Mouse (Mus musculus) kidney, embryonic 15.5 days (tissue): ENCODE measurements at regions not wholly inside any gene's neighbourhood (a gene's known extent, or its start where the extent isn't known, plus 50 kb on each side); places are given as distances from the start of the nearest gene placed in this dataset.
"Not testable (repeated sequence)": the region's sequence is repeated elsewhere in the genome, so short reads cannot be mapped to it uniquely, and the experiment has no call there.

Experiments used
- ATAC-seq: fragments of 200-750 bp; cut with Nextera tagmentation; replicated peaks from 2 replicates; pipeline ENCODE4 v1.8.0; 2017; ENCODE audit warnings: moderate TSS enrichment; ENCODE audit not compliant: low FRiP score
- H3K27ac ChIP-seq: fragments of 300-500 bp; sonication (generic); 2 replicates; pipeline ENCODE4 v1.5.1; 2015; ENCODE audit warnings: mild to moderate bottlenecking, inconsistent platforms
- H3K27me3 ChIP-seq: fragments of 300-500 bp; sonication (generic); 2 replicates; pipeline ENCODE4 v1.6.1; 2015; ENCODE audit warnings: inconsistent platforms
- H3K36me3 ChIP-seq: fragments of 300-500 bp; sonication (generic); 2 replicates; pipeline ENCODE4 v1.6.1; 2015; ENCODE audit warnings: inconsistent platforms
- H3K4me1 ChIP-seq: fragments of 300-500 bp; sonication (generic); 2 replicates; pipeline ENCODE4 v1.6.1; 2015; ENCODE audit warnings: inconsistent platforms
- H3K4me2 ChIP-seq: fragments of 300-500 bp; sonication (generic); 2 replicates; pipeline ENCODE4 v1.6.1; 2015; ENCODE audit warnings: moderate library complexity, mild to moderate bottlenecking, inconsistent platforms
- H3K4me3 ChIP-seq: fragments of 300-500 bp; sonication (generic); replicated peaks from 2 replicates; pipeline ENCODE4 v1.5.1; 2015; ENCODE audit warnings: mild to moderate bottlenecking, inconsistent platforms
- H3K9ac ChIP-seq: fragments of 300-500 bp; sonication (generic); 2 replicates; pipeline ENCODE4 v1.6.1; 2015; ENCODE audit warnings: mild to moderate bottlenecking, inconsistent platforms
- H3K9me3 ChIP-seq: fragments of 300-500 bp; sonication (generic); replicated peaks from 2 replicates; pipeline ENCODE4 v1.6.1; 2016; ENCODE audit warnings: inconsistent platforms
- WGBS: fragments of 180-500 bp; shearing (Covaris S2); methylation state at CpG from one replicate; pipeline ENCODE4 v1.1.7; 2015; ENCODE audit warnings: mixed read lengths; 5-methylcytosine and 5-hydroxymethylcytosine counted together

DNA sequence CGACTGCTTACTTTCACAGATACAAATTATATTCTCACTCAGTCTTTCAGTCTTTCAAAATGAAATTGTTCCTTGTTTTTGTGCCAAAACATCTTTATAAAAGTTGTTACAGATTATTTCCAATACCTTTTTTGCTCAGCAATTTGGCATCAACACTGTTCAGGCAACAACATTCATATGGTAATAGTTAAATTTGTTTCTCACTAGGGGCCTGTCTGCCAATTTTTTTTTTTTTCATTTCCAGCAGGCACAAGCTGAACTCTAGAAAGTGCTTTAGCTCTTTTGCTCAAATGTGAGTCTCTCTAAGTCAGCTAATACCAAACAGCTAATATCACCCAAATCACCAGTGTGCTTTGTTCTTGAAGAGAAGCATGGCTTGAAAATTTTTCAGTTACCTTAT lies 199.4 kb downstream of the Antxr2 start:
- WGBS, result 91% methylated on average over 1 of the region's 1 CpGs
- no peaks in the 10 kb centered on the region for H3K4me1 ChIP-seq
- H3K36me3 ChIP-seq, result no peaks in the 10 kb centered on the region
- H3K27ac ChIP-seq, result no peak overlapping the region
- H3K9ac ChIP-seq, result no peak overlapping the region
- H3K4me3 ChIP-seq, result no peak overlapping the region
- no peak for ATAC-seq
- H3K9me3 ChIP-seq, result no peaks in the 10 kb centered on the region
- H3K27me3 ChIP-seq, result no peaks in the 10 kb centered on the region
- no peak overlapping the region for H3K4me2 ChIP-seq

DNA sequence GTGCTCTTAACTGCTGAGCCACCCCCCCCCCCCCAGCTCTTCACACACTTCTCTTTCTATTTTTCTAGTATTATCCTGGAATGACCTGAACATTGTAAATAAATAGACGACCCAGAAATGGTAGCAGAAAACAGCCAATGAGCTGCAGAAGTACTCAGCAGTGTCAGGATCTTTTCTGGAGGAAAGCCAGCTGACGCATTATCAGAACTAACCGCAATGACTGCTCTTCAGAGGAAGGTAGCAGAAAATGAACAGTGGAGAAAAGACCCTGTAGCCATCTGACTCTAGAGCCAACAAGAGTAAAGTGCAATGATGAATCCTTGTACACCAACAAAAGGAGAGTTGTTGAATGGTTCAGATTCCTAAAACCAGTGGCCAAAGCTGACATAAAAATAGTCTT lies 213.4 kb downstream of the Antxr2 start:
- no peak overlapping the region for H3K4me3 ChIP-seq
- WGBS, result 58% methylated on average over 3 of the region's 3 CpGs
- no peaks in the 10 kb centered on the region for H3K27me3 ChIP-seq
- H3K4me1 ChIP-seq, result no peaks in the 10 kb centered on the region
- H3K27ac ChIP-seq, result no peak overlapping the region
- H3K9me3 ChIP-seq, result no peaks in the 10 kb centered on the region
- ATAC-seq, result no peak
- no peak overlapping the region for H3K4me2 ChIP-seq
- H3K9ac ChIP-seq, result no peak overlapping the region
- H3K36me3 ChIP-seq, result no peaks in the 10 kb centered on the region

DNA sequence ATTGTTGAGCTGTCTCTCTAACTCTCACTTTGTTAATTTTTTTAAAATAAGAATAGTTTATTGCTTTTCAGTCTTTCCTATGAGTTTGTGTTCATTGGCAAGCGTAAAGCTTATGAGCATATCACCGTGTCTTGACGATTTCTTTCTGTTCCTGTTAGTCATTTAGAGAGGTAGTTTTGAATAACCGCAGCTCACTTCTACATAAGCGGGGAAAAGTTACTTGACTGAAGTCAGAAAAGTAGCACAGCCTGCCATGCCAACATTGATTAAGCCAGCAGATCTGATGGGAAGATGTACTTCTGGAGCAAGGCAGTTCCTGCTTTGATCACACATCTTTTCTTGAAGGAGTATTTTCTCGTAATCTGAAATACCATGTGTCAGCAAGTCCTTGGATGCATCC lies 215.5 kb downstream of the Antxr2 start:
- Histone ChIP-seq H3K4me1 (no peaks in the 10 kb centered on the region), H3K27ac (no peak overlapping the region), H3K36me3 (no peaks in the 10 kb centered on the region), H3K4me3 (no peak overlapping the region), H3K9ac (no peak overlapping the region), H3K9me3 (no peaks in the 10 kb centered on the region), H3K27me3 (no peaks in the 10 kb centered on the region), H3K4me2 (no peak overlapping the region)
- 88% methylated on average over 6 of the region's 6 CpGs for WGBS
- no peak for ATAC-seq

DNA sequence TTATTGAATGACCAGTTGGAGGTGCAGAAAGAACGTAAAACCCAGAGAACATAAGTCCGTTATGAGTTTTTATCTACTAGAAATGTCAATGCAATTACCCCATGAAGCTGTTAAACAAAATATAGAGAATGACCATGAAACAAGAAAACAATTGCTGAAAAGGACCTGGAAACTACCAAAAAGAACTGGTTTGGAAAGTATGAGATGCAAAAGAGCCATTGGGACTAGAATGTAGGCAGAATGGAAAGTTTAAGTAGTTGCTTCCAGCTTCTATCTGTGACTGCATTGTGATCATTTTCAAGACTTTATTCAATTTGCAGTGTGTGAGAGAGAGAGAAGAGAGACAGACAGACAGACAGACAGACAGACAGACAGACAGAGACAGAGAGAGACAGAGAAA lies 216.1 kb downstream of the Antxr2 start:
- 93% methylated on average over 2 of the region's 2 CpGs for WGBS
- Histone ChIP-seq H3K36me3 (no peaks in the 10 kb centered on the region), H3K4me2 (no peak overlapping the region), H3K27me3 (no peaks in the 10 kb centered on the region), H3K4me1 (no peaks in the 10 kb centered on the region), H3K9me3 (no peaks in the 10 kb centered on the region), H3K9ac (no peak overlapping the region), H3K4me3 (no peak overlapping the region), H3K27ac (no peak overlapping the region)
- ATAC-seq, result no peak

DNA sequence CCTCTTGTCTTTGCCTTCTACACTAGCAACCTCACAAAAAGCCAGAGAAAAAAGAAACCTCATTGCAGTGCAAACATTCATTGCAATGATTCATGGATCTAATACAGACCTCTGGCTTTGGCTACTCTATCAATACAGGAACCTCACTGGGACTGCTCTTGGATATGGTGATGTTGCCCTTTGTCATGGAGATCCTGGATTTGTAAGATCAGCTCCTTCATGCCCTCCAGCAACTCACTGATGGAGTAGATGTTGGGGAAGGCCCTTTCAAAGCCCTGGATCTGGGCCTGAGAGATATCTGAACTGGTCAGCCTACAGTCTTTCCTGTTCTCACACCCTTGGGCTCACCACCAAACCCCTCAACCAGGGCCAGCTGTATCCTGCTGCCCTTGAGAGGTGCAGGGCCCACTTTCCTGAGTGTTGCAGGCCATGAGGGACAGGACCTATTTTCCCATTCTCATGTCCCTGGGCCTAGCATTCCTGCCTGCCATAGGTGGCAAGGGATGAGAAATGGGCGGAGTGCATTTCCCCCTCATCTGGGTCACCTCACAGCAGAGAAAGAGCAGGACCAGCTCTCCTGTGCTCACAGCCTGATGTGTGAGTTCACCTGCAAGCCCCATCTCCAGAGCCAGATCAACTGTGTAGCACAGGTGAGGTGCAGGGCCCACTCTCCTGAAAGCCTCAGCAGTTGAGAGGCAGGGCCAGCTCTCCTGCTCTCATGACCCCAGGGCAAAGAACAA lies 218.1 kb downstream of the Antxr2 start:
- 100% methylated on average over 1 of the region's 1 CpGs for WGBS
- no peaks in the 10 kb centered on the region for H3K4me1 ChIP-seq
- no peaks in the 10 kb centered on the region for H3K9me3 ChIP-seq
- no peaks in the 10 kb centered on the region for H3K27me3 ChIP-seq
- no peaks in the 10 kb centered on the region for H3K36me3 ChIP-seq
- H3K9ac ChIP-seq, result no peak overlapping the region
- H3K4me3 ChIP-seq, result no peak overlapping the region
- H3K4me2 ChIP-seq, result no peak overlapping the region
- no peak overlapping the region for H3K27ac ChIP-seq
- no peak for ATAC-seq

DNA sequence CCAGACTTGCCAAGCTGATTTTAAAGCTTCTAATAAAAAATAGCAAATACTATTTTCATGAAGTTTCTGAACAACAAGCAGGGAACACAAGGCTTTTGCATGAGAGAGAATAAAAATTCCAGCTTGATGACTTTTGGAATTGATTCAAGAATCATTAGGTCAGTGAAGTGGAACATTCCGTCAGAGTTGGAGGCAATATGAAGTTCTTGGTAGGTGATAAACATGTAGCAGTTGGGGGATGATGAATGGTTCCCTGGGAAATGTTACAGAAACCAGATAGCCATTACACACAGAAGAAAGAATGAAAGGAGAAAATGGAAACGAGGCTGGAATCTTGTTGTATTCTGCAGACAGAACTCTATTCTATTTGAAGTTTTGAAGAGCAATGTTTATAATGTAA lies 221.8 kb downstream of the Antxr2 start:
- WGBS, result 11% methylated on average over 2 of the region's 2 CpGs
- H3K36me3 ChIP-seq, result no peaks in the 10 kb centered on the region
- H3K4me3 ChIP-seq, result no peak overlapping the region
- H3K9me3 ChIP-seq, result no peaks in the 10 kb centered on the region
- no peak overlapping the region for H3K4me2 ChIP-seq
- H3K4me1 ChIP-seq, result no peaks in the 10 kb centered on the region
- no peak overlapping the region for H3K27ac ChIP-seq
- no peaks in the 10 kb centered on the region for H3K27me3 ChIP-seq
- H3K9ac ChIP-seq, result no peak overlapping the region
- no peak for ATAC-seq

DNA sequence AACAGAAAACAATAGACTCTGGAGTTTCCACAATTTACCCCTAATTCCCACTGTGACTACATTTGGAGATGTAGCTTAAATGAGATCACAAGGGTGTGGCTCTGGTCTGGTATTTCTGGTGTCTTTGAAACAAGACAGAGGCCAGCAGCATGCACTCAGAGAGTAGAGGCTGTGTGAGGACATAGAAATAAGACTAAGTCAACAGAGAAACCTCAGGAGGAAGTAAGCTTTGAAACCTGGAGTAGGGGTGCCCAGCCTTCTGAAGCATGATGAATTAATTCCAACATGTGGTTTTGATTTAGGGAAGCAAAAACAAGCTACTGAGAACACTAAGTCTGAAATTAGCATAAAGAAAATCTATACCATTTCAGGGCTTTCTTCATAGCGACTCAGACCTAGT lies 223.7 kb downstream of the Antxr2 start:
- 74% methylated on average over 1 of the region's 1 CpGs for WGBS
- Histone ChIP-seq H3K9me3 (no peaks in the 10 kb centered on the region), H3K27me3 (no peaks in the 10 kb centered on the region), H3K9ac (no peak overlapping the region), H3K4me2 (no peak overlapping the region), H3K4me1 (no peaks in the 10 kb centered on the region), H3K36me3 (no peaks in the 10 kb centered on the region), H3K27ac (no peak overlapping the region), H3K4me3 (no peak overlapping the region)
- no peak for ATAC-seq

DNA sequence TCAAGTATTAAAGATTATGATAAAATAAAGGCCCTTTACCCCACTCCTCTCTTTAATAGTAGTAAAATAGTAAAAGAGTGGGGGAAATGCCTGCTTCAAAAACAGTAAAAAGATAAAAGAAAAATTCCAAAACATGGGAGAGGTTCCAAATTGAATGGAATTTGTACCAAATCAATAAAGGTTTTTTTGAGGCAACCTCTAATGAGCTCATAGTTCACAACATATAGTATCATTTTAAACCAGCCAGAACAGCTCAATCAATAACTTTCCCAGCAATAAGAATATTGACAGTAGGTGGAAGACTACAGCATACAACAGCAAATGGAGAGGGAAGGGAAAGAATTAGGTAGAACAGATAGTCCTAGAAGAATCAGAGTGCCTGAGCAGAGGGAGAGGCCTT lies 224.1 kb downstream of the Antxr2 start:
- no peaks in the 10 kb centered on the region for H3K4me1 ChIP-seq
- no peak overlapping the region for H3K9ac ChIP-seq
- ATAC-seq, result no peak
- H3K9me3 ChIP-seq, result no peaks in the 10 kb centered on the region
- H3K4me3 ChIP-seq, result no peak overlapping the region
- no peak overlapping the region for H3K27ac ChIP-seq
- no peaks in the 10 kb centered on the region for H3K27me3 ChIP-seq
- no peak overlapping the region for H3K4me2 ChIP-seq
- H3K36me3 ChIP-seq, result no peaks in the 10 kb centered on the region

DNA sequence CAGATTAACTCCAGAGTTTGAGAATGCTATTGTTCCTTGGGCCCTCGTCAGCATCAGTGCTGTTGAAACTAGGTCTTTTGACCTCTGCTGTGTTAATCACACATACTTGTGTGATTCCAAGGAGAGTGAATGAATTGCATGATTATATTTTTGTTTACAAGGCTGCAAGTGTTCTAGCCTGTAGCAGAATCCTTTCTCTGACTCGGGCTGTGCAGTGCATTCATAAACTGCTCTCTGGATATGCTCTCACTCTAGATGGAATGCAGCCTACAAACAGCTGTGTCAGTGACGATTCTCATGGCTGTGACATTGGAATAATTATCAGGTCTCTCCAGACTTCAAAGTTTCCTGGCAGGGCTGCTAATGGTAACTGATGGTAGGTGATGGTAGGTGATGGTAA lies 230.8 kb downstream of the Antxr2 start:
- Histone ChIP-seq H3K27ac (no peak overlapping the region), H3K36me3 (no peaks in the 10 kb centered on the region), H3K9me3 (no peaks in the 10 kb centered on the region), H3K4me2 (no peak overlapping the region), H3K9ac (no peak overlapping the region), H3K4me1 (no peaks in the 10 kb centered on the region), H3K27me3 (no peaks in the 10 kb centered on the region), H3K4me3 (no peak overlapping the region)
- WGBS, result 37% methylated on average over 3 of the region's 3 CpGs
- ATAC-seq, result no peak

DNA sequence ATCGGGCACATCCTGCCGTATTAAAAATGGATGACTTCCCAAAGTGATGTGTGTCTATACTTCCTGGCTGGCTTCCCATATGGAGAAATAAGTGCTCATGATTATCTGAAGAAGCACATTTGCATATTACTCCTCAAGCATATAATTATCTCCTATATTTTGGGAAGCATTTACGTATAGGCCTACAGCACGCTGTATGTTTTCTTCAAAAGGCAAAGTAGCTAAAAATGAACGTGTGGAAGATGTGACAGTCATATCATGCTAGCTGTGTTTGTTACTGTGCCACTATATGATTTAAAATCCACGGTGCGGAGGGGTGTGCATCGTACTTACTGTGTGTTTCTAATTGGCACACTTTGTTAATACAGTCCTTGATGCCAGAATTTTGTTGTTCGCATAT lies 242.7 kb downstream of the Antxr2 start:
- Histone ChIP-seq H3K9me3 (no peaks in the 10 kb centered on the region), H3K9ac (no peak overlapping the region), H3K4me3 (no peak overlapping the region), H3K27ac (no peak overlapping the region), H3K36me3 (no peaks in the 10 kb centered on the region), H3K4me1 (no peaks in the 10 kb centered on the region), H3K4me2 (no peak overlapping the region), H3K27me3 (no peaks in the 10 kb centered on the region)
- 86% methylated on average over 9 of the region's 9 CpGs for WGBS
- no peak for ATAC-seq

DNA sequence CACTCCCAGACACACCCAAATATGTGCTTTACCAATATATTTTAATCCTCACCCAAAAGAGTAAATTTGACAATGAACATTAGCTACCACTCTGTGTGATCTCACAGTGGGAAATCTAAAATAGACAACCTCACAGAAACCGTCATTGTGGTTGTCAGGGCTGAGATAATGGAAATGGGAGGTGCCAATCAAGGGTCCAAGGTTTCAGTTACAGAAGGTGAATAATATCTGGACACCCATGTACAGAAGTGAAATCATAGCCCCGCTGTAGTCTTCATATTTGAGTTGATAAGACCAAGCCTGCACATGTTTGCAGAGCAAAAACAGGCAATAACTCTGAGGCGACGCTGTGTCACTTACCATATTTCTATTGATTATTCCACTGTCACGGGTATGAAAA lies 243.8 kb downstream of the Antxr2 start:
- 90% methylated on average over 5 of the region's 5 CpGs for WGBS
- H3K4me3 ChIP-seq, result no peak overlapping the region

DNA sequence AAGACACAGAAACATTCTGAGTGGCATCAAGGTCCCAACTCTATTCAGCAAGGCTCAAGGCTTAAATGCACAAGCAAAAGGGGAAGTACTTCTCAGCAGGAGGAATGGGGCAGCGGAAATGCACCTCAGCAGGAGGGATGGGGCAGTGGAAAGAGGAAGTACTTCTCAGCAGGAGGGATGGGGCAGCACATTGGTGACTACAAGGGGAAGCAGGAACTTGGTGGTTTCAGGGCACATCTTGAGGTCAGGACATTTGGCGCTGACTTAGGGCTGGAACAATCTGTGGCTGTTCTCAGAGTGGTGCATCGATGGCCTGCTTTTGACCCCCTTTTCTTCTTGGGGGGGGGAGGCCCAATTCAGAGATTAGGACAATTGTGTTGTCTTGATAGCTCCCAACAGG lies 255.7 kb downstream of the Antxr2 start:
- 99% methylated on average over 3 of the region's 3 CpGs for WGBS

More for the DNA sequence above, 243.8 kb downstream of the Antxr2 start:
- no peaks in the 10 kb centered on the region for H3K36me3 ChIP-seq
- no peak overlapping the region for H3K27ac ChIP-seq
- no peaks in the 10 kb centered on the region for H3K27me3 ChIP-seq
- H3K9me3 ChIP-seq, result no peaks in the 10 kb centered on the region
- no peaks in the 10 kb centered on the region for H3K4me1 ChIP-seq
- no peak overlapping the region for H3K4me2 ChIP-seq
- no peak for ATAC-seq
- H3K9ac ChIP-seq, result no peak overlapping the region

DNA sequence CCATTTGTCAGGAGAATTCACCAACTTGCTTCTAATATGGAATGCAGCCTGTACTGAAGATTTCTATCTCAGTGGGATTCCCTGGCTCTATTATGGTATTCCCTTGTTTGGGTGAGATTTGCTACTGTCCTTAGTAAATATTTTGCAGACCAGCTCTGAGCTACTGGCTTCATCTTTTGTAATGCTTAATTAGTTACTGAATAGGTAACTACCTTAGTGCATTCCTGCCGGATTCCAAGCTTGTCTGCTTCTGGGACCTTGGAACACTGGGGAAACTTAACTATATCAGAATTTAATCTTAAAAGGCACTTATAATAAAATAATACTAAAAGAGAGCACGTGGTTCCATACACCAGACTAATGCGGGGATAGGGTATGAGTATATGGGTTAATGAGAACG lies 257.4 kb downstream of the Antxr2 start:
- H3K9me3 ChIP-seq, ATAC-seq, H3K36me3 ChIP-seq, H3K27me3 ChIP-seq, H3K9ac ChIP-seq, H3K4me3 ChIP-seq, H3K4me2 ChIP-seq, H3K4me1 ChIP-seq: not testable (repeated sequence)
- H3K27ac ChIP-seq, result 0 out of 2 replicates have a peak overlapping the region, but pooled peaks have one; percentile 37
- WGBS, result 64% methylated on average over 4 of the region's 4 CpGs

More for the DNA sequence above, 255.7 kb downstream of the Antxr2 start:
- ATAC-seq, H3K27me3 ChIP-seq, H3K4me2 ChIP-seq, H3K4me1 ChIP-seq, H3K36me3 ChIP-seq, H3K9ac ChIP-seq, H3K9me3 ChIP-seq, H3K27ac ChIP-seq, H3K4me3 ChIP-seq: not testable (repeated sequence)
